Mouse (Mus musculus) forebrain, postnatal 0 days (tissue): Measurements from ENCODE around the gene Fam50b. TPM values are rescaled to one million over a fixed set of nuclear protein-coding genes. Genes with fewer than 3 reads are reported as not detected.

Source experiments
- ATAC-seq: fragments of 200-750 bp; cut with Nextera tagmentation; 2 replicates; pipeline ENCODE4 v1.8.0; 2017; ENCODE audit warnings: mild to moderate bottlenecking, moderate library complexity
- DNase-seq: peaks from one replicate; pipeline ENCODE4 v3.0.0-alpha.2; 2015
- H3K27ac ChIP-seq: fragments of 300-500 bp; sonication (generic); 2 replicates; pipeline ENCODE4 v1.5.1; 2014; ENCODE audit warnings: low read depth, mild to moderate bottlenecking, antibody characterized with exemption, low read length, moderate library complexity, mixed read lengths
- H3K27me3 ChIP-seq: fragments of 300-500 bp; sonication (generic); 2 replicates; pipeline ENCODE4 v1.6.1; 2014; ENCODE audit warnings: mild to moderate bottlenecking, low read length, mixed read lengths; ENCODE audit not compliant: insufficient read depth
- H3K36me3 ChIP-seq: fragments of 300-500 bp; sonication (generic); 2 replicates; pipeline ENCODE4 v1.6.1; 2014; ENCODE audit warnings: mild to moderate bottlenecking, moderate library complexity; ENCODE audit not compliant: insufficient read depth
- H3K4me1 ChIP-seq: fragments of 300-500 bp; sonication (generic); 2 replicates; pipeline ENCODE4 v1.6.1; 2014; ENCODE audit warnings: antibody characterized with exemption; ENCODE audit not compliant: insufficient read depth
- H3K4me2 ChIP-seq: fragments of 300-500 bp; sonication (generic); 2 replicates; pipeline ENCODE4 v1.6.1; 2014; ENCODE audit warnings: low read depth, mild to moderate bottlenecking, moderate library complexity
- H3K4me3 ChIP-seq: fragments of 300-500 bp; sonication (generic); 2 replicates; pipeline ENCODE4 v1.5.1; 2014; ENCODE audit warnings: low read depth, low read length, mixed read lengths
- H3K9ac ChIP-seq: fragments of 300-500 bp; sonication (generic); 2 replicates; pipeline ENCODE4 v1.6.1; 2014; ENCODE audit warnings: mild to moderate bottlenecking
- H3K9me3 ChIP-seq: fragments of 300-500 bp; sonication (generic); 2 replicates; pipeline ENCODE4 v1.6.1; 2016; ENCODE audit warnings: low read length
- CTCF ChIP-seq: sonication (generic); IDR thresholded peaks from 2 replicates; pipeline ENCODE4 v1.5.1; 2016; ENCODE audit warnings: antibody characterized with exemption, control low read depth, low read depth
- WGBS: fragments of 180-500 bp; shearing (Covaris S2); extraction: QIAGEN DNeasy Blood & Tissue Kit; methylation state at CpG from one replicate; pipeline ENCODE4 v1.1.7; 2014; 5-methylcytosine and 5-hydroxymethylcytosine counted together
- polyA plus RNA-seq: library from polyadenylated mRNA; unstranded; fragments of >200 nt; fragmentation: Nextera tagmentation; extraction: Ambion mirVana; gene quantifications from 2 replicates; pipeline ENCODE4 v1.2.1, GENCODE M21; 2015
- total RNA-seq: library from RNA; depleted of rRNA; stranded (reverse); fragments of >200 nt; gene quantifications from 2 replicates; pipeline ENCODE4 v1.2.3, GENCODE M21; 2014

The Fam50b gene
- total and polyA plus RNA-seq, 2 experiments from 2014 or later = 0.19 to 0.29 TPM

GRCm38 (mm10) chr13:34724831-34725592 is 9.6 kb upstream of the Fam50b start:
- TF ChIP-seq CTCF = no peak
- WGBS = 76% methylated on average over 8 of the region's 8 CpGs
- Histone ChIP-seq H3K27ac (no peak overlapping the region), H3K4me1 (no peaks in the 10 kb centered on the region), H3K36me3 (no peaks in the 10 kb centered on the region), H3K4me2 (no peak overlapping the region), H3K9ac (no peak overlapping the region), H3K9me3 (no peaks in the 10 kb centered on the region), H3K27me3 (no peaks in the 10 kb centered on the region), H3K4me3 (no peak overlapping the region)
- DNase-seq (no peak), ATAC-seq (no peak)

GRCm38 (mm10) chr13:34725800-34726476 is 8.7 kb upstream of the Fam50b start:
- no peak overlapping the region for H3K4me3 ChIP-seq
- DNase-seq = peak; percentile 18
- 31% methylated on average over 9 of the region's 9 CpGs for WGBS
- H3K27ac ChIP-seq = no peak overlapping the region
- ATAC-seq = peak; percentile 63
- H3K4me1 ChIP-seq = no peaks in the 10 kb centered on the region
- H3K4me2 ChIP-seq = peak overlapping the region; percentile 20; the same call in 1 of the 2 replicates
- H3K36me3 ChIP-seq = no peaks in the 10 kb centered on the region
- H3K9me3 ChIP-seq = 0 out of 2 replicates have a peak, but pooled peaks cover 5% of the 10 kb centered on the region
- no peaks in the 10 kb centered on the region for H3K27me3 ChIP-seq
- no peak overlapping the region for H3K9ac ChIP-seq
- no peak for TF ChIP-seq CTCF

- no peak overlapping the region for H3K4me2 ChIP-seq
These were observed 8.2 kb upstream of the Fam50b start for GRCm38 (mm10) chr13:34726477-34726805.

GRCm38 (mm10) chr13:34727060-34727459 is 7.6 kb upstream of the Fam50b start:
- H3K4me2 ChIP-seq = no peak overlapping the region
- no peak overlapping the region for H3K27ac ChIP-seq
- no peaks in the 10 kb centered on the region for H3K27me3 ChIP-seq
- H3K4me1 ChIP-seq = no peaks in the 10 kb centered on the region
- no peak overlapping the region for H3K9ac ChIP-seq
- no peak for ATAC-seq
- WGBS = 89% methylated on average over 2 of the region's 2 CpGs
- H3K36me3 ChIP-seq = no peaks in the 10 kb centered on the region
- no peak for DNase-seq
- 0 out of 2 replicates have a peak, but pooled peaks cover 6% of the 10 kb centered on the region for H3K9me3 ChIP-seq
- H3K4me3 ChIP-seq = no peak overlapping the region
- TF ChIP-seq CTCF = no peak

More at GRCm38 (mm10) chr13:34726477-34726805, 8.2 kb upstream of the Fam50b start:
- ATAC-seq = no peak
- H3K9ac ChIP-seq = no peak overlapping the region
- H3K4me3 ChIP-seq = no peak overlapping the region
- DNase-seq = no peak
- H3K36me3 ChIP-seq = no peaks in the 10 kb centered on the region
- H3K27me3 ChIP-seq = no peaks in the 10 kb centered on the region
- WGBS = 54% methylated on average over 8 of the region's 8 CpGs
- H3K9me3 ChIP-seq = 0 out of 2 replicates have a peak, but pooled peaks cover 6% of the 10 kb centered on the region
- no peak overlapping the region for H3K27ac ChIP-seq
- H3K4me1 ChIP-seq = no peaks in the 10 kb centered on the region
- no peak for TF ChIP-seq CTCF

- 92% methylated on average over 6 of the region's 6 CpGs for WGBS
- H3K4me1 ChIP-seq = no peaks in the 10 kb centered on the region
- no peak overlapping the region for H3K27ac ChIP-seq
- DNase-seq (no peak), ATAC-seq (no peak)
- H3K36me3 ChIP-seq = no peaks in the 10 kb centered on the region
- no peak overlapping the region for H3K9ac ChIP-seq
- H3K4me3 ChIP-seq = no peak overlapping the region
- 0 out of 2 replicates have a peak, but pooled peaks cover 6% of the 10 kb centered on the region for H3K9me3 ChIP-seq
- TF ChIP-seq CTCF = no peak
- no peak overlapping the region for H3K4me2 ChIP-seq
- no peaks in the 10 kb centered on the region for H3K27me3 ChIP-seq
These were observed 3.1 kb upstream of the Fam50b start for GRCm38 (mm10) chr13:34731551-34731950.

GRCm38 (mm10) chr13:34733780-34734179 is 870 bp upstream of the Fam50b start:
- Histone ChIP-seq H3K27ac (no peak overlapping the region), H3K4me2 (no peak overlapping the region), H3K36me3 (no peaks in the 10 kb centered on the region), H3K9me3 (0 out of 2 replicates have a peak, but pooled peaks cover 6% of the 10 kb centered on the region), H3K4me1 (no peaks in the 10 kb centered on the region), H3K27me3 (no peaks in the 10 kb centered on the region), H3K9ac (no peak overlapping the region), H3K4me3 (no peak overlapping the region)
- DNase-seq = no peak
- no peak for ATAC-seq
- 65% methylated on average over 1 of the region's 1 CpGs for WGBS
- no peak for TF ChIP-seq CTCF
